Mouse (Mus musculus): ENCODE data around the gene Ldlrad1.

- TF ChIP-seq CTCF (IDR thresholded peaks at IDR 0.05; ENCODE audit: low read depth, low read length) (no peak), TAL1 (conservative IDR thresholded peaks at IDR 0.05; ENCODE audit: low read depth, low read length) (no peak), POLR2AphosphoS5 (IDR thresholded peaks at IDR 0.05; ENCODE audit: insufficient replicate concordance, low read depth, low read length) (no peak)
Observed at GRCm38 (mm10) chr4:107211465-107211864, 2.5 kb downstream of the Ldlrad1 start.

Data from G1E (cell line).